ENCODE assay signal across 22 mouse cellular contexts in genomic region chr5:5290714-5291113, GRCm38 (mm10).
DNase-seq lines count a peak whose midpoint lies in the region; ATAC-seq and TF ChIP-seq lines count a peak whose summit lies in the region.
"Had no signal": no experiment of that assay in that cellular context is flagged by ENCODE, and none has a peak within 500 bp of the region (broad histone marks: within the 10 kb centered on the region; RNA-seq: fewer than 3 reads in every experiment).

No protein-coding gene starts in this region.

- intact Hi-C loops in heart, postnatal 36 days (cut with DNase I): no loop called here

- H3K27me3 ChIP-seq in heart, postnatal 0 days (ENCODE audit: control insufficient read depth, insufficient read depth, low read length): no peaks in the 10 kb centered on the region
- H3K27me3 ChIP-seq in lung, postnatal 0 days (replicated peaks; ENCODE audit: insufficient read depth, low read length): no peaks in the 10 kb centered on the region
- no peaks in the 10 kb centered on the region for H3K27me3 ChIP-seq in limb, embryonic 12.5 days
- H3K27me3 ChIP-seq: forebrain, embryonic 13.5 days; limb, embryonic 15.5 days; neural tube, embryonic 12.5 days had no signal

- H3K36me3 ChIP-seq in heart, postnatal 0 days (replicated peaks; ENCODE audit: control insufficient read depth, insufficient read depth, low read length): no peaks in the 10 kb centered on the region
- H3K36me3 ChIP-seq in lung, postnatal 0 days (ENCODE audit: insufficient read depth, low read length): no peaks in the 10 kb centered on the region
- H3K36me3 ChIP-seq in limb, embryonic 12.5 days: no peaks in the 10 kb centered on the region
- H3K36me3 ChIP-seq: limb, embryonic 15.5 days; midbrain, embryonic 10.5 days; neural tube, embryonic 12.5 days had no signal

- 44% methylated on average over 4 of the region's 4 CpGs for WGBS in heart, postnatal 0 days
- WGBS in lung, postnatal 0 days: 55% methylated on average over 4 of the region's 4 CpGs
- 63% methylated on average over 4 of the region's 4 CpGs for WGBS in limb, embryonic 12.5 days

- peak; percentile 12 for DNase-seq in heart, postnatal 0 days (ENCODE audit: low spot score)
- DNase-seq in heart, postnatal 36 days: no peak
- no peak for DNase-seq in lung, postnatal 0 days (ENCODE audit: low spot score)
- no peak for DNase-seq in lung, postnatal 10 days
- no peak for DNase-seq in adrenal gland, adult 8-10 months
- no peak for DNase-seq in right cerebral cortex, adult 2 months (ENCODE audit: low spot score in 2 of 2)
- DNase-seq: cerebellum, adult 2 months; gastrocnemius, postnatal 14 days; heart, postnatal 4 days; kidney, adult 8-10 months; lung, embryonic 14.5 days; right cerebral cortex, adult 18-20 months; thymus, adult 18-20 months; thymus, postnatal 4 days had no signal

- 0 out of 2 replicates have a peak, but pooled peaks cover 3% of the 10 kb centered on the region for H3K4me1 ChIP-seq in heart, postnatal 0 days (ENCODE audit: control insufficient read depth, insufficient read depth)
- no peaks in the 10 kb centered on the region for H3K4me1 ChIP-seq in lung, postnatal 0 days (ENCODE audit: insufficient read depth, low read depth, low read length)
- peaks cover 17% of the 10 kb centered on the region for H3K4me1 ChIP-seq in limb, embryonic 12.5 days (replicated peaks)
- H3K4me1 ChIP-seq: forebrain, embryonic 13.5 days; limb, embryonic 15.5 days had no signal

- no peak for TF ChIP-seq CTCF in heart, postnatal 0 days (IDR thresholded peaks at IDR 0.05; ENCODE audit: low read depth)
- no peak for TF ChIP-seq CTCF in lung, postnatal 0 days (IDR thresholded peaks at IDR 0.05)

- H3K9me3 ChIP-seq in heart, postnatal 0 days (replicated peaks; ENCODE audit: control insufficient read depth, low read length): no peaks in the 10 kb centered on the region
- H3K9me3 ChIP-seq in lung, postnatal 0 days (ENCODE audit: low read length): no peaks in the 10 kb centered on the region
- H3K9me3 ChIP-seq in limb, embryonic 12.5 days: no peaks in the 10 kb centered on the region
- H3K9me3 ChIP-seq: forebrain, embryonic 13.5 days; limb, embryonic 15.5 days; midbrain, embryonic 10.5 days; neural tube, embryonic 12.5 days had no signal

- H3K4me2 ChIP-seq in heart, postnatal 0 days (ENCODE audit: low read depth, low read length): no peak overlapping the region
- no peak overlapping the region for H3K4me2 ChIP-seq in lung, postnatal 0 days (replicated peaks; ENCODE audit: low read depth, low read length)
- no peak overlapping the region for H3K4me2 ChIP-seq in limb, embryonic 12.5 days
- H3K4me2 ChIP-seq: forebrain, embryonic 13.5 days; limb, embryonic 15.5 days; lung, embryonic 14.5 days; neural tube, embryonic 12.5 days had no signal

- H3K9ac ChIP-seq in heart, postnatal 0 days (replicated peaks; ENCODE audit: low read depth, low read length): no peak overlapping the region
- no peak overlapping the region for H3K9ac ChIP-seq in lung, postnatal 0 days (replicated peaks; ENCODE audit: low read depth)
- no peak overlapping the region for H3K9ac ChIP-seq in limb, embryonic 12.5 days (replicated peaks)
- H3K9ac ChIP-seq: forebrain, embryonic 13.5 days; limb, embryonic 15.5 days; lung, embryonic 14.5 days; neural tube, embryonic 12.5 days had no signal

- no peak for TF ChIP-seq EP300 in heart, postnatal 0 days (IDR thresholded peaks at IDR 0.05; ENCODE audit: low read depth)
- TF ChIP-seq EP300 in lung, postnatal 0 days (IDR thresholded peaks at IDR 0.05): no peak

- H3K4me3 ChIP-seq in heart, postnatal 0 days (ENCODE audit: low read depth, low read length): no peak overlapping the region
- H3K4me3 ChIP-seq in lung, postnatal 0 days (ENCODE audit: low read depth, low read length): no peak overlapping the region
- no peak overlapping the region for H3K4me3 ChIP-seq in limb, embryonic 12.5 days (replicated peaks)
- H3K4me3 ChIP-seq: erythroblast, embryonic 14.5 days; forebrain, embryonic 13.5 days; limb, embryonic 15.5 days; midbrain, embryonic 10.5 days; neural tube, embryonic 12.5 days had no signal

- H3K27ac ChIP-seq in heart, postnatal 0 days (ENCODE audit: low read depth): no peak overlapping the region
- H3K27ac ChIP-seq in lung, postnatal 0 days (ENCODE audit: low read length): no peak overlapping the region
- H3K27ac ChIP-seq in limb, embryonic 12.5 days: no peak overlapping the region
- H3K27ac ChIP-seq: forebrain, embryonic 13.5 days; hindbrain, postnatal 0 days; limb, embryonic 15.5 days; macrophage; midbrain, embryonic 10.5 days; neural tube, embryonic 12.5 days had no signal

- peak; percentile 58; the same call in 1 of the 2 replicates for ATAC-seq in heart, postnatal 0 days (ENCODE audit: insufficient read depth, low read depth)
- 0 out of 2 replicates have a peak, but pooled peaks have one; percentile 16 for ATAC-seq in lung, postnatal 0 days
- ATAC-seq in limb, embryonic 12.5 days (ENCODE audit: insufficient number of reproducible peaks, insufficient read depth, low FRiP score, low TSS enrichment, low read depth): peak; percentile 73
- ATAC-seq: forebrain, embryonic 13.5 days; hindbrain, postnatal 0 days had no signal

Comparison
In these comparisons a context has a peak if more than half of its experiments do, and no peak if none do; other contexts are left out.
1. ATAC-seq: peak in every context shown above with its lines; median percentile 73 in limb, embryonic 12.5 days; 58 in heart, postnatal 0 days; 16 in lung, postnatal 0 days.